Mouse (Mus musculus) MEL (cell line): ENCODE data around the gene Tcf7l2.

Experiments used
- CHD2 ChIP-seq: IDR thresholded peaks from 2 replicates; pipeline ENCODE4 v1.6.1; 2011; ENCODE audit warnings: low read length, improper control_type of control experiment
- CTCF ChIP-seq, 3 experiments: IDR thresholded peaks in 2 of 3; conservative IDR thresholded peaks in 1 of 3; 2 replicates each; pipeline ENCODE4 v1.5.1; 2011 to 2012; ENCODE audit warnings: low read length in 3 of 3, low read depth in 2 of 3, mild to moderate bottlenecking in 2 of 3, improper control_type of control experiment in 1 of 3, inconsistent platforms in 1 of 3, mixed read lengths in 1 of 3, moderate library complexity in 1 of 3; ENCODE audit not compliant: control insufficient read depth in 1 of 3, insufficient read depth in 1 of 3, poor library complexity in 1 of 3, severe bottlenecking in 1 of 3
- ELF1 ChIP-seq: IDR thresholded peaks from 2 replicates; pipeline ENCODE4 v1.6.1; 2014; ENCODE audit warnings: low read depth, mild to moderate bottlenecking, inconsistent platforms, low read length, improper control_type of control experiment, moderate library complexity
- HCFC1 ChIP-seq: IDR thresholded peaks from 2 replicates; pipeline ENCODE4 v1.6.1; 2012; ENCODE audit warnings: low read depth, mild to moderate bottlenecking, inconsistent platforms, low read length, improper control_type of control experiment, moderate library complexity
- JUND ChIP-seq: IDR thresholded peaks from 2 replicates; pipeline ENCODE4 v1.6.1; 2011; ENCODE audit warnings: low read depth, mild to moderate bottlenecking, improper control_type of control experiment, low read length
- MAX ChIP-seq: IDR thresholded peaks from 2 replicates; pipeline ENCODE4 v1.6.1; 2011; ENCODE audit warnings: low read length, improper control_type of control experiment
- MAZ ChIP-seq: IDR thresholded peaks from 2 replicates; pipeline ENCODE4 v1.6.1; 2012; ENCODE audit warnings: low read depth, mild to moderate bottlenecking, inconsistent platforms, low read length, improper control_type of control experiment
- POLR2A ChIP-seq, 2 experiments: IDR thresholded peaks; 2 replicates each; pipeline ENCODE4 v1.6.1; 2011 to 2012; ENCODE audit warnings: low read length in 2 of 2, mild to moderate bottlenecking in 2 of 2, control low read depth in 1 of 2, improper control_type of control experiment in 1 of 2, low read depth in 1 of 2, moderate library complexity in 1 of 2; ENCODE audit not compliant: control insufficient read depth in 1 of 2, insufficient read depth in 1 of 2, poor library complexity in 1 of 2
- RCOR1 ChIP-seq: IDR thresholded peaks from 2 replicates; pipeline ENCODE4 v1.6.1; 2012; ENCODE audit warnings: low read depth, mild to moderate bottlenecking, inconsistent platforms, low read length, improper control_type of control experiment
- SIN3A ChIP-seq: IDR thresholded peaks from 2 replicates; pipeline ENCODE4 v1.6.1; 2012; ENCODE audit warnings: low read length, improper control_type of control experiment, inconsistent platforms
- SMC3 ChIP-seq: IDR thresholded peaks from 2 replicates; pipeline ENCODE4 v1.6.1; 2011; ENCODE audit warnings: low read depth, low read length, improper control_type of control experiment
- TCF12 ChIP-seq: IDR thresholded peaks from 2 replicates; pipeline ENCODE4 v1.6.1; 2014; ENCODE audit warnings: low read depth, mild to moderate bottlenecking, inconsistent platforms, low read length, improper control_type of control experiment, moderate library complexity
- UBTF ChIP-seq: IDR thresholded peaks from 2 replicates; pipeline ENCODE4 v1.6.1; 2012; ENCODE audit warnings: low read depth, mild to moderate bottlenecking, inconsistent platforms, low read length, improper control_type of control experiment, moderate library complexity, borderline replicate concordance; ENCODE audit not compliant: insufficient read depth
- ZC3H11A ChIP-seq: IDR thresholded peaks from 2 replicates; pipeline ENCODE4 v1.6.1; 2012; ENCODE audit warnings: low read depth, mild to moderate bottlenecking, inconsistent platforms, low read length, improper control_type of control experiment

GRCm38 (mm10) chr19:55838389-55839035, 96.9 kb downstream of the Tcf7l2 start:
- TF ChIP-seq POLR2A (IDR thresholded peaks at IDR 0.05; ENCODE audit: control insufficient read depth in 1 of 2, insufficient read depth in 1 of 2, low read depth in 1 of 2, low read length in 2 of 2, poor library complexity in 1 of 2): no peak
- TF ChIP-seq TCF12: 0 out of 2 replicates have a peak, but pooled peaks have one; percentile 16
- TF ChIP-seq SIN3A: no peak
- TF ChIP-seq RCOR1: peak; percentile 64
- no peak for TF ChIP-seq CTCF (IDR thresholded peaks at IDR 0.05 in 2 of 3, conservative IDR thresholded peaks at IDR 0.05 in 1 of 3; ENCODE audit: control insufficient read depth in 1 of 3, insufficient read depth in 1 of 3, low read depth in 2 of 3, low read length in 3 of 3, poor library complexity in 1 of 3, severe bottlenecking in 1 of 3)
- no peak for TF ChIP-seq ZC3H11A
- no peak for TF ChIP-seq HCFC1
- TF ChIP-seq JUND: no peak
- TF ChIP-seq MAX: no peak
- 0 out of 2 replicates have a peak, but pooled peaks have one; percentile 10 for TF ChIP-seq MAZ
- TF ChIP-seq CHD2: no peak
- TF ChIP-seq UBTF: no peak
- TF ChIP-seq SMC3: no peak
- TF ChIP-seq ELF1: peak; percentile 9; the same call in 1 of the 2 replicates
